Mouse (Mus musculus) embryonic facial prominence, embryonic 15.5 days (tissue): ENCODE results near the gene Ppp2r2c. TPM values are rescaled to one million over a fixed set of nuclear protein-coding genes. Genes with fewer than 3 reads are reported as not detected.

Experiments used
- ATAC-seq: fragments of 200-750 bp; cut with Nextera tagmentation; 2 replicates; pipeline ENCODE4 v1.8.0; 2017; ENCODE audit warnings: low read depth, moderate TSS enrichment; ENCODE audit not compliant: insufficient number of reproducible peaks, low FRiP score, low TSS enrichment
- H3K27ac ChIP-seq: fragments of 300-500 bp; sonication (generic); replicated peaks from 2 replicates; pipeline ENCODE4 v1.5.1; 2015; ENCODE audit warnings: mild to moderate bottlenecking, inconsistent platforms
- H3K27me3 ChIP-seq: fragments of 300-500 bp; sonication (generic); 2 replicates; pipeline ENCODE4 v1.6.1; 2015; ENCODE audit warnings: inconsistent platforms
- H3K36me3 ChIP-seq: fragments of 300-500 bp; sonication (generic); 2 replicates; pipeline ENCODE4 v1.6.1; 2015; ENCODE audit warnings: mild to moderate bottlenecking, inconsistent platforms
- H3K4me1 ChIP-seq: fragments of 300-500 bp; sonication (generic); 2 replicates; pipeline ENCODE4 v1.6.1; 2015; ENCODE audit warnings: inconsistent platforms
- H3K4me2 ChIP-seq: fragments of 300-500 bp; sonication (generic); replicated peaks from 2 replicates; pipeline ENCODE4 v1.6.1; 2015; ENCODE audit warnings: mild to moderate bottlenecking, inconsistent platforms
- H3K4me3 ChIP-seq: fragments of 300-500 bp; sonication (generic); replicated peaks from 2 replicates; pipeline ENCODE4 v1.5.1; 2015; ENCODE audit warnings: mild to moderate bottlenecking, inconsistent platforms
- H3K9ac ChIP-seq: fragments of 300-500 bp; sonication (generic); 2 replicates; pipeline ENCODE4 v1.6.1; 2015; ENCODE audit warnings: inconsistent platforms
- H3K9me3 ChIP-seq: fragments of 300-500 bp; sonication (generic); replicated peaks from 2 replicates; pipeline ENCODE4 v1.6.1; 2016; ENCODE audit warnings: inconsistent platforms
- WGBS: fragments of 180-500 bp; shearing (Covaris S2); methylation state at CpG from one replicate; pipeline ENCODE4 v1.1.7; 2015; 5-methylcytosine and 5-hydroxymethylcytosine counted together
- polyA plus RNA-seq: library from polyadenylated mRNA; unstranded; fragments of >200 nt; fragmentation: Nextera tagmentation; extraction: Ambion mirVana; gene quantifications from 2 replicates; pipeline ENCODE4 v1.2.1, GENCODE M21; 2015

Gene Ppp2r2c
- polyA plus RNA-seq, 1 experiment from 2014 or later: 1.0 TPM

- Histone ChIP-seq H3K4me1 (peaks cover 11% of the 10 kb centered on the region), H3K36me3 (no peaks in the 10 kb centered on the region), H3K27ac (no peak overlapping the region), H3K4me2 (peak overlapping the region; percentile 91), H3K9me3 (no peaks in the 10 kb centered on the region), H3K27me3 (no peaks in the 10 kb centered on the region), H3K4me3 (peak overlapping the region; percentile 75), H3K9ac (peak overlapping the region; percentile 55)
- ATAC-seq: peak; percentile 20
- whole genome bisulfite sequencing: 11% methylated on average over 24 of the region's 24 CpGs
These were observed 119.9 kb downstream of the Ppp2r2c start for GRCm38 (mm10) chr5:36988124-36988780.

GRCm38 (mm10) chr5:36988781-36989624 is 120.7 kb downstream of the Ppp2r2c start, which contains the start of gene Wfs1:
Gene Wfs1 (minus strand): TSS chr5:36989205.
- Histone ChIP-seq H3K9me3 (no peaks in the 10 kb centered on the region), H3K36me3 (no peaks in the 10 kb centered on the region), H3K4me2 (peak within 1 kb of the TSS; percentile 91), H3K4me1 (peaks cover 11% of the 10 kb centered on the region), H3K9ac (peak within 1 kb of the TSS; percentile 55), H3K27me3 (no peaks in the 10 kb centered on the region), H3K27ac (peak within 1 kb of the TSS; percentile 22; the same call in 1 of the 2 replicates), H3K4me3 (peak within 1 kb of the TSS; percentile 75)
- peak; percentile 97 for ATAC-seq
- under 1% methylated on average over 60 of the region's 60 CpGs for WGBS

- peak overlapping the region; percentile 75 for H3K4me3 ChIP-seq
- H3K9ac ChIP-seq: no peak overlapping the region
- H3K9me3 ChIP-seq: no peaks in the 10 kb centered on the region
- H3K4me1 ChIP-seq: peaks cover 11% of the 10 kb centered on the region
- WGBS: 5% methylated on average over 3 of the region's 3 CpGs
- H3K4me2 ChIP-seq: peak overlapping the region; percentile 91
- H3K36me3 ChIP-seq: no peaks in the 10 kb centered on the region
- H3K27ac ChIP-seq: no peak overlapping the region
- H3K27me3 ChIP-seq: no peaks in the 10 kb centered on the region
- no peak for ATAC-seq
These were observed 121.3 kb downstream of the Ppp2r2c start for GRCm38 (mm10) chr5:36989625-36989977.

- H3K9me3 ChIP-seq: no peaks in the 10 kb centered on the region
- H3K9ac ChIP-seq: no peak overlapping the region
- 54% methylated on average over 3 of the region's 3 CpGs for WGBS
- H3K27me3 ChIP-seq: no peaks in the 10 kb centered on the region
- ATAC-seq: no peak
- H3K4me1 ChIP-seq: peaks cover 11% of the 10 kb centered on the region
- H3K4me3 ChIP-seq: no peak overlapping the region
- H3K27ac ChIP-seq: no peak overlapping the region
- no peaks in the 10 kb centered on the region for H3K36me3 ChIP-seq
- no peak overlapping the region for H3K4me2 ChIP-seq
These were observed 121.9 kb downstream of the Ppp2r2c start for GRCm38 (mm10) chr5:36990196-36990595.

- no peak for ATAC-seq
These were observed 122.5 kb downstream of the Ppp2r2c start for GRCm38 (mm10) chr5:36990631-36991350.

GRCm38 (mm10) chr5:36996410-36996809 is 128.1 kb downstream of the Ppp2r2c start:
- Histone ChIP-seq H3K9ac (no peak overlapping the region), H3K4me2 (no peak overlapping the region), H3K9me3 (no peaks in the 10 kb centered on the region), H3K27ac (no peak overlapping the region), H3K27me3 (0 out of 2 replicates have a peak, but pooled peaks cover 4% of the 10 kb centered on the region), H3K4me3 (no peak overlapping the region), H3K4me1 (no peaks in the 10 kb centered on the region), H3K36me3 (no peaks in the 10 kb centered on the region)
- WGBS: 84% methylated on average over 14 of the region's 14 CpGs
- ATAC-seq: no peak

More at GRCm38 (mm10) chr5:36990631-36991350, 122.5 kb downstream of the Ppp2r2c start:
- H3K36me3 ChIP-seq: no peaks in the 10 kb centered on the region
- no peak overlapping the region for H3K9ac ChIP-seq
- H3K4me3 ChIP-seq: no peak overlapping the region
- WGBS: 71% methylated on average over 3 of the region's 3 CpGs
- peaks cover 11% of the 10 kb centered on the region for H3K4me1 ChIP-seq
- H3K27me3 ChIP-seq: 0 out of 2 replicates have a peak, but pooled peaks cover under 1% of the 10 kb centered on the region
- H3K4me2 ChIP-seq: no peak overlapping the region
- H3K27ac ChIP-seq: no peak overlapping the region
- H3K9me3 ChIP-seq: no peaks in the 10 kb centered on the region

GRCm38 (mm10) chr5:36997996-36998395 is 129.7 kb downstream of the Ppp2r2c start:
- Histone ChIP-seq H3K9ac (no peak overlapping the region), H3K4me1 (no peaks in the 10 kb centered on the region), H3K4me2 (no peak overlapping the region), H3K9me3 (no peaks in the 10 kb centered on the region), H3K4me3 (no peak overlapping the region), H3K36me3 (no peaks in the 10 kb centered on the region), H3K27me3 (0 out of 2 replicates have a peak, but pooled peaks cover 4% of the 10 kb centered on the region), H3K27ac (no peak overlapping the region)
- ATAC-seq: no peak
- WGBS: 37% methylated on average over 5 of the region's 5 CpGs

- H3K4me1 ChIP-seq: no peaks in the 10 kb centered on the region
- no peak overlapping the region for H3K4me2 ChIP-seq
- ATAC-seq: no peak; the same call in 1 of the 2 replicates
- H3K27me3 ChIP-seq: 0 out of 2 replicates have a peak, but pooled peaks cover 2% of the 10 kb centered on the region
- H3K4me3 ChIP-seq: no peak overlapping the region
- no peak overlapping the region for H3K27ac ChIP-seq
- no peak overlapping the region for H3K9ac ChIP-seq
- WGBS: 76% methylated on average over 9 of the region's 9 CpGs
- no peaks in the 10 kb centered on the region for H3K36me3 ChIP-seq
- no peaks in the 10 kb centered on the region for H3K9me3 ChIP-seq
These were observed 132.7 kb downstream of the Ppp2r2c start for GRCm38 (mm10) chr5:37001002-37001401.

GRCm38 (mm10) chr5:37002001-37002400 is 133.7 kb downstream of the Ppp2r2c start:
- 46% methylated on average over 2 of the region's 2 CpGs for WGBS
- no peak for ATAC-seq

More at GRCm38 (mm10) chr5:37002001-37002400, 133.7 kb downstream of the Ppp2r2c start:
- H3K9ac ChIP-seq: no peak overlapping the region
- no peaks in the 10 kb centered on the region for H3K36me3 ChIP-seq
- no peaks in the 10 kb centered on the region for H3K27me3 ChIP-seq
- no peak overlapping the region for H3K4me2 ChIP-seq
- H3K4me1 ChIP-seq: no peaks in the 10 kb centered on the region
- H3K4me3 ChIP-seq: no peak overlapping the region
- no peak overlapping the region for H3K27ac ChIP-seq
- no peaks in the 10 kb centered on the region for H3K9me3 ChIP-seq
